Mouse (Mus musculus) ES-Bruce4 (cell line): ENCODE results near the gene Mier1.

Experiments used
- CTCF ChIP-seq: IDR thresholded peaks from one replicate; pipeline ENCODE4 v1.8.1; 2011; ENCODE audit warnings: low read depth, low read length
- POLR2A ChIP-seq: IDR thresholded peaks from one replicate; pipeline ENCODE4 v1.8.1; 2011; ENCODE audit warnings: low read length; ENCODE audit not compliant: insufficient read depth

- TF ChIP-seq POLR2A (no peak), CTCF (no peak)
Measured at GRCm38 (mm10) chr4:103200046-103200445, 85.9 kb downstream of the Mier1 start.
